Mouse (Mus musculus) retina, postnatal 7 days (tissue): ENCODE results near the gene Mog.

ENCODE experiments used
- DNase-seq: peaks from one replicate; pipeline ENCODE4 v3.0.0-alpha.2; 2012; ENCODE audit warnings: low read depth, low spot score

Gene Mog

GRCm38 (mm10) chr17:37022628-37023576 is at the start of gene Mog:
Gene Mog, minus strand, starts transcription at chr17:37023398.
- DNase-seq = no peak

- DNase-seq = no peak
These were observed 49.6 kb upstream of the Mog start for GRCm38 (mm10) chr17:37072730-37073276.

- no peak for DNase-seq
These were observed 49.0 kb upstream of the Mog start for GRCm38 (mm10) chr17:37072080-37072729.

- no peak for DNase-seq
These were observed 46.9 kb upstream of the Mog start for GRCm38 (mm10) chr17:37070121-37070520.

GRCm38 (mm10) chr17:37067861-37068260 is 44.7 kb upstream of the Mog start:
- no peak for DNase-seq

- no peak for DNase-seq
These were observed 42.8 kb upstream of the Mog start for GRCm38 (mm10) chr17:37065993-37066392.

GRCm38 (mm10) chr17:37063686-37064495 is 40.7 kb upstream of the Mog start:
- DNase-seq = no peak

- no peak for DNase-seq
These were observed 39.9 kb upstream of the Mog start for GRCm38 (mm10) chr17:37063063-37063462.

GRCm38 (mm10) chr17:37062101-37062641 is 39.0 kb upstream of the Mog start:
- DNase-seq = no peak

GRCm38 (mm10) chr17:37061435-37061834 is 38.2 kb upstream of the Mog start:
- DNase-seq = no peak

- no peak for DNase-seq
These were observed 33.8 kb upstream of the Mog start for GRCm38 (mm10) chr17:37056957-37057356.

GRCm38 (mm10) chr17:37051745-37052144 is 28.5 kb upstream of the Mog start:
- no peak for DNase-seq

GRCm38 (mm10) chr17:37050876-37051275 is 27.7 kb upstream of the Mog start:
- no peak for DNase-seq

GRCm38 (mm10) chr17:37050399-37050798 is 27.2 kb upstream of the Mog start:
- peak; percentile 54 for DNase-seq

- peak; percentile 48 for DNase-seq
These were observed 26.5 kb upstream of the Mog start for GRCm38 (mm10) chr17:37049570-37050310.

GRCm38 (mm10) chr17:37048383-37048782 is 25.2 kb upstream of the Mog start:
- DNase-seq = no peak

GRCm38 (mm10) chr17:37047981-37048380 is 24.8 kb upstream of the Mog start:
- peak; percentile 20 for DNase-seq

GRCm38 (mm10) chr17:37047332-37047976 is 24.3 kb upstream of the Mog start:
- no peak for DNase-seq

GRCm38 (mm10) chr17:37046312-37047112 is 23.3 kb upstream of the Mog start:
- DNase-seq = peak; percentile 14
